Mouse (Mus musculus): Measurements from ENCODE around the gene Ccl17.
A peak's percentile ranks its signal among the peaks of the same experiment; 100 is the strongest.

Gene Ccl17

DNA sequence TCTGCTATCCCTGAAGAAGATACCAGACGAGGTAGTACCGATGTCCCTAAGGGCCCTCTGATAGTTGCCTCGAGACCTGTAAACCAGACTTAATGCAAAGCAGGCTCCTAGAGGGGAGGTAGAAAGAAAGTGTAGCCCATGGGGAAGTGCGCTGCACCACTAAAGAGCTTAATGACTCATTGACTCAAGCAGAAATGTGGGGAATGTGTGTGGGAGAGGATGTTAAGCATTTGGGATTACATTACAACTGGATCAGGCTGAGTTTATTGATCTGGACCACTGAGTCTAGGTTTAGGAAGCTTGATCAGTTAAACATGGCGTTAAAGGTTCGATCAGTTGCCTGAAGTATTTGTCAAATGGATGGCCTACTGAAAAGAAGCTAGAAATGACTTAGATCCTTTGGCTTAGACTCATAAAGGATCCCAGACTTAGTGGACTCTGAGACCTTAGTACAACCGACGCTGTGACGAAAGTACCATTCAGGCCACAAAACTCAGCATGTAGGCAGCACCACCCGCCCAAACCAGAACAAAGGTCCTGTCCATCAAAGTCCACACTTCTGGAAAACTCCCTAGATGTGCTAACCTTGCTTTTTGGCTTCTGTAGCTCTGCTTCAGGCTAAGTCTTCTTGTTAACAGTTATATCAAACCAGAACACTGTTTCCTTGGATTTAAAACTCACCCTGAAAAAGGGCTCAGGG, 20.8 kb upstream of the Ccl17 start:
- no peak for DNase-seq (ENCODE audit: low spot score in 2 of 2)

DNA sequence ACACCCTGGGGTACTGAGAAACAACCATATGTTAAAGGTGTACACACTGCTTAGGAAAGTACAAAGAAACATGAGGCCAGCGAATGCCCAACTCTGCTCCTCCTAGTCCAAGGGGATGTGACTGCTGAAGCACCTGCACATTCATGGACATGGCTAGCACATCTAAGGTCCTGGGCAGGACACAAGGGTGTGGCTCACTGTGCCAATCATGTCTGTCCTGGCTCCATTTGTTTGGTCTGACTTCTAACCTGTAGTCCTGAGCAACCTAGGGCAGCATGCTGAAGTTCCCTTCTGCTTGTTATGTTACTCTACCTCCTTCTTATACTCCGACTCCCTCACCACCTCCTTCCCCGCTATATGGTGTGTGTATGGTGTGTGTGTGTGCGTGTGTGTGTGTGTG, 15.9 kb upstream of the Ccl17 start:
- DNase-seq (ENCODE audit: low spot score in 2 of 2): no peak

DNA sequence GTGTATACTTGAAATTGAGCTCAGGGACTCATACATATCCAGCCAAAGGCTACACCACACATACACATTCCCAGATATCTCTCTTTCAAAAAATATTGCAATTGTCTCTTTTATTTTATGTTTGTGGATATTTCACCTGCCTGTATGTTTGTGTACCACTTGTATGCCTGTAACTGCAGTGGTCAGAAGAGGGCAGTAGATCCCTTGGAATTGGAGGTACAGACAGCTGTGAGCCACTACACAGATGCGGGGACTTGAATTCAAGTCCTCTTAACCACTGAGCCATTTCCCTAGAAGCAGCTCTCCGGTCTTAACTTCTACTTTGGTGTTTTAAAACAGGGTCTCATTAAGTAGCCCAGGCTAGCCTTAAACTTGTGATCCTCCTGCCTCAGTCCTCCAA, 15.5 kb upstream of the Ccl17 start:
- no peak for DNase-seq (ENCODE audit: low spot score in 2 of 2)

DNA sequence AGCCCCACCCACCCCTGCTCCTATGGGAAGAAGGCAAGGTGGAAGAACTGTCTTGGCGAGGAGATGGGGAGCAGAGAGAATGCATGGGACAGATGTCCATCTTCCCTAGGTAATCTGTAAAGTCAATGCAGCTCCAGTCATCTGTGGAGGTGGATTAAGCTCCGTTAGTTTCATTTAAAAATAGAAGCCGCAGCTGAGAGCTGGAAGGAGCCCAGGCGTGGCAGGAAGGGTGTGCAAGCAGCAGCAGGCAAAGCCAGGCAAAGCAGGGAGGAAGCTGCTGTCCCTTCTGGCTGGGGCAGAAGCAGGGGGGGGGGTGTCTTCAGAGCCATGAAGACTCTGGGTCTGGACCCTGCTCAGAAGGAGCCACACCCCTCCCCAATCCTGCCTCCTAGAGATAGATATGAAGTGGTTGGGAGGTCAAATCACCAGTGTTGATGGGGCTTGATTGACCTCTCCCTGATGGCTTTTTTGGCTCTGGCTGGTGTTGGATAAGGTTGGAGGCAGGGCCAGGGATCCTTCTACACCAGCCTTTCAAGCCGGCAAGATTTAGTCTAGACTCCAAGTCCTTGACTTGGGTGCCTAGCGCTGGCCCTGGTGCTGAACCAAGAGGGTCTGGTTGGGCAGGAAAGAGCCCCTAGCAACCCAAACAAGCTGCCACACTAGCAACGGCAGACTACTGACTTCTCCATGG, 9.8 kb upstream of the Ccl17 start:
- DNase-seq (ENCODE audit: low spot score in 2 of 2): no peak

DNA sequence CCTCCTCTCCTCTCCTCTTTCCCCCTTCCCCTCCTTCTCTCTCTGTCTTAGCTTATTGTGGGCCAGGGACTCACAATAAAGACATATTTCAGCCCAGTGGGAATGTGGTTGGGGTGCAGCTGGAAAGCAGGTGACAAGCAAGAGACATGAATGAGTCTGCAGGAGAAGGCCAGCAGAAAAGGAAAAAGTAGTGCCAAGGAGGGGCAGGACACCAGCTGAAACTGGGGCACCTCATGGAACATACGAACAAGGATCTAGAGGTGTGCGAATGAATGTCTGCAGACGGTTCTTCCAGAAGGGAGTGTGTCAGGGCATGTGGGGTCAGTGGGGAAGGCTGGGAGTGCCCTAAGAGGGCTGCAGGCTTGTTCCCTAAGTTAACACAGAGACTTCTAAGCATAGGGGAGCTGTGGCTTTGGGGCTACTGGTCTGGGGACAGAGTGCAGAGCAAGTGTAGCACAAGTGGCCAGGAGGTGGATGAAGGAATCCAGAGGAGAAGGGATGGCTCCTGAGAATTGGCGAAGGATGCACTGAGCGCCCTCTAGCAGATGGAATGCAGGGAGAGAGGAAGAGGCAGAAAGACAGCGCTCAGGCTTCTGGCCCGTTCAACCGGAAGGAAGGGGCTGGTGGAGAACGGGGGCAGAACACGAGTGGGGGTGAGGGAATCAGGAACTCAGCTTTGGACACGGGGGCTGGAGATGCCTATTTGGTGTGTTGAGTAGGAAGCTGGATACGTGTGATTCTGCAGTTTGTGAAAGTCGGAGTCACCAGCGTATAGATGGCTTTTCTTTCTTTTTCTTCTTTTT, 8.8 kb upstream of the Ccl17 start:
- DNase-seq (ENCODE audit: low spot score in 2 of 2): no peak

DNA sequence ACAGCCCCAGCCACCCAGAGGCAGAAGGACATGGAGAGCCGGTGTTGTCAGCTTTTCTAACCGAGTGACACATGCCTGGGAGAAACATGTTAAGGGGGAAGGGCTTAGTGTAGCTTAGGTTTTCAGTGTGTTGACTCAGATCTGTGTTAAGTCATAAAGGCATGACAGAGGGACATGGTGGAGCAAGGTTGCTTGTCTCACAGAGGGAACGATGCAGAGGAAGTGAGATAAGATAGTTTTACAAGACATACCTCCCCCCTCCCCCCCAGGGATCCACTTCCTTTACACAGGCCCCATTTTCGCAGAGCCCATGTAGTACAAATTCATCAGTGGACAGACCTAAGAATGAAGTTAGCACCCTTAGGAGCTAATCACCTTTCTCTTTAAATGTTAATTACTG, 7.9 kb upstream of the Ccl17 start:
- DNase-seq (ENCODE audit: low spot score in 2 of 2): no peak

DNA sequence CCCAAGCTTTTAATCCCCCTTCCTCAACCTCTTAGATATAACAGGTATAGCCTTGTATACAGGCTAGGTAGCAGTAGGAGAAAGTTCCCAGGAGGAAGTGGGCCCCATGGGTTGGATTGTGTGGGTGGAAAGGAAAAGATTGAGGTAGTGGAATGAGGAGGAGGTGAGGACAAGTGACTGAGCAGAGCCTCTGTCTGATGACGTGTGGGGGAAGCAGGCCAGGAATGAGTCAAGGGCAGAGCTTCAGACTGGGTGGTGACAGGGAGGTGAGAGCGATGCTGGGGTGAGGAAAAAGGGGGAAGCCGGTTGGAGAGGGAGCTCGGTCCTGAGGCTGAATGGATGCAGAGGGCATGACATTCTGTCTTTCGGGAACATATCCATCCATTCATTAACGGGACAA, 6.7 kb upstream of the Ccl17 start:
- DNase-seq (ENCODE audit: low spot score in 2 of 2): no peak

DNA sequence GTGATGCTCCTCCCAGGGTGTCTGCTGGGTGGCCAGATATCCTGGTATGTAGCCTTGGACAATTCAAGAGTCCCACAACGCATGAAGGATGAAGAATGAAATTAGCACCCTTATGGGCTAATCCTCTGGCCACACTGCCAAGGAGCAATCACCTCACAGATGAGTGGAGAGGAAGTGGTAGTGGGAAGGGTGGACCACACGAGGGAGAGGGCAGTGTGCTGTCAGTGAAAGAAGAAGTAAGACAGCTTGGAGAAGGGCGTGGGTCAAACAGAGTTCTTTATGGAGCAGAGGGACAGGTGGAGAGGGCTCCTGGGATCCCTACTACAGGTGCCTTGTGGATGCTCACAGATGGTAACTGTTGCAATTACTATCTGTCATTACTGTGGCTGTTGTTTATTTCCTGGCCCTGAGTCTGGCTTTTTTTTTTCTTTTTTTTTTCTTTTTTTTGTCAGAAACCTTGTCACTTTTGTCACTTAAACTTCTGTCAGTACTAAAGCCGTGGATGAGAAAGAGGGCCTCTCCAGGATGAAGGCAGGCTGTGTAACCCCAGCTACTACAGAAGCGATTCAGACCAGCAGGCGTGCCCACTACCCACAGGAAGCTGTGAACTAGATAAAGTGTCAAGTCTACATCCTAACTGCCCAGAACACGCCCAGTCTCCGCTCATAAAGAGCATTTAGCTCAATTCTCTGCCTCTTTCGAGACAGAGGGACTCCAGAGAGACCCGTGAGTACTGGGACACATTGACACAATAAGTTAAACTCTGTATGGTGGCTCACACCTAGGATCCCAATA, 5.5 kb upstream of the Ccl17 start:
- no peak for DNase-seq (ENCODE audit: low spot score in 2 of 2)

DNA sequence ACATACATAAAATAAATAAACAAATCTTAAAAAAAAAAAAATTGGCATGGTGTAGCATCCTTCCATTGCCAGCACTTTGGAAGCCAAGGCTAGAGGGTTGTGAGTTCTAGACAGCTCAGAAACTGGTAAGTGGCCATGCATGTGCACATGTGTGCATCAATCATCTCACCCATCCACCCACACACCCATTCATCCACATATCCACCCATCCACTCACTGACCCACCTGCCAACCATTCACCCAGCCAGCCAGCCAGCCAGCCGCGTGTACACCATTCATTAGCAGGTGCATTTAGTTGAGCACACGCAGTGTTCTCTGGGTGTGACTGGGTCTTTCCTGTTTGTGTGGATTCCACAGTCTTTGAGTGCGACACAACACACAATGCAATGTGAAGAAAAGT, 4.4 kb upstream of the Ccl17 start:
- no peak for DNase-seq (ENCODE audit: low spot score in 2 of 2)

DNA sequence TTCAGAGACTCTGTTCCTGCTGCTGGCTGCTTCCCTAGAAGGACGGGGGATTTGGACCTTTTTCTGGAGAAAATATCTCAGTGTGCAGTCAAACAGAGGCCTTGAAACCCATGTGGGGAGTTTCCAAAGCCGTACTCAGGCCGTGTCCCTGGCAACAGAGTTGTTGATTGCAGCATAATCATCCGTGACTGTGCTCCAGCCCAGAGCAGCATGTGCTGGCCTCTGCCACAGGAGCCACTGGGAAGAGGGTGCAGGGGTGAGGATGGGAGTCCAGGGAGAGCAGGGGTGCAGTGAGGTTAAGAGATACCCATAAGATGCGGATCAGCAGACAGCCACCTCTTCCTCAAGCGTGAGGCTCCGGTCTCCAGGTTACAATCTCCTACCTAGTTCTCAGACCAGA, 2.7 kb upstream of the Ccl17 start:
- DNase-seq (ENCODE audit: low spot score in 2 of 2): no peak

DNA sequence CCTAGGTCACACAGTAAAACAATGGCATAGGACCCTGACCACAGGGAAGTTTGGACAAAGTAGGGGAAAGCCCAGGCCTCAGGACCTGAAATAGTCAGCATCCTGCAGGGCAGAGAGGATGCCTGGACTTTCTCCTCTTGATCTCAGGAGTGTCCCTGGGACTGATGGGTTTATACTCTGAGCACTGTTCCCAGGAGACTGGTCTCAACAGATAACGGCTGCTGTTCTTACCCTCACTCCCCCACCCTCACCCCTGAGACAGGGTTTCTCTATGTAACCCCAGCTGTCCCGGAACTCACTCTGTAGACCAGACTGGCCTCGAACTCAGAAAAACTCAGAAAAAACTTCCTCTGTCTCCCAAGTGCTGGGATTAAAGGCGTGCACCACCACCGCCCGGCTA, 1.9 kb upstream of the Ccl17 start:
- no peak for DNase-seq (ENCODE audit: low spot score in 2 of 2)

DNA sequence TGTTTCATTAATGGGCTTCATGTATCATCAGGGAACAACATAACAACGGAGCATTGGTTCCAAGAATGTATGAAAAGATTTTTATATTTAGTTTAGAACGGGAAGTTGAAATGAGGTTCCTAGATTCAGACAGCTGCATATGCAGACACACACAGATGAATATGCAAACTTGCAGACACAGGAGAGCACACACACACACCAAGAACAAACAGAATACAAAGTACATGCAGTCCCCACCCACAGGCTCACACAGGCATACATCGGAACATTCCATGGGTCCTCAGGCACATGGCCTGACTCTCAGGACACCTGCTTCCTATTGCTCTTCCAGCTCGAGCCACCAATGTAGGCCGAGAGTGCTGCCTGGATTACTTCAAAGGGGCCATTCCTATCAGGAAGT, 602 bp downstream of the Ccl17 start:
- no peak for DNase-seq (ENCODE audit: low spot score in 2 of 2)

DNA sequence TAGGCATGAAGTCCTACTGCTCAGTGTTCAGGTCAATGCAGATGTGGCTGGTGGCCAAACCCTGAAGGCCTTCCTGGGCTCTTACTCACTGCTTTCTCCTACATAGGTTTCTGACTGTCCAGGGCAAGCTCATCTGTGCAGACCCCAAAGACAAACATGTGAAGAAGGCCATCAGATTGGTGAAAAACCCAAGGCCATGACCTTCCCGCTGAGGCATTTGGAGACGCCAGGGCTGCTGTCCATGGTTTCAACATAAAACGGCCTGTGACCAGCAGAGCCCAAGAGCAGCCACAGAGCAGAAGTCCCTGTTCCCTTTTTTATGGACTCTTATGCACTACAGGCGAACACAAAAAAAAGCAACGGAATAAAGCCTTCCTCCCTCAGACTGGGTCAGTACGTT, 1.4 kb downstream of the Ccl17 start:
- no peak for DNase-seq (ENCODE audit: low spot score in 2 of 2)

DNA sequence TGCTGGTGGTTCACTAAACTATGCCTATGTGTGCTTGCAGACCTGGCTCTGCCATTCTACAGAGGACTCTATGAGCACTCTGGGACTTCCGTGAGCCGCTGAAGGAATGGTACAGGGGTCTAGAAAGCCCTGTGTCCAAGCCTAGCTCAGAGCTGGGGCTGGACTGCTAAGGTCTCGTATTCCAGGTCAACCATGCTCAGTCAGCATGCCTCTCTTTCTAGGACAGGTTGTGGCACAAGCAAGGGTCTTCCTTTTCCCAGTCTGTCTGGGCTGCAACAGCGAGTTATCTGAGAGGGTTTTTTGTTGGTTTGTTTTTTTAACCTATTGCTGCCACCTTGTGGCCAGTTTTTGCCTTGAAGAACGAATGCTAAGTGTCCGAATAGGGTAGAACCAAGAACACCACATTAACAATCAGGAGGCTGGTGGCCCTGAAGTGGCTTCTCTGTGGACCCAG, 2.4 kb downstream of the Ccl17 start:
- peak; percentile 39 to 75 for DNase-seq (ENCODE audit: low spot score in 2 of 2)

DNA sequence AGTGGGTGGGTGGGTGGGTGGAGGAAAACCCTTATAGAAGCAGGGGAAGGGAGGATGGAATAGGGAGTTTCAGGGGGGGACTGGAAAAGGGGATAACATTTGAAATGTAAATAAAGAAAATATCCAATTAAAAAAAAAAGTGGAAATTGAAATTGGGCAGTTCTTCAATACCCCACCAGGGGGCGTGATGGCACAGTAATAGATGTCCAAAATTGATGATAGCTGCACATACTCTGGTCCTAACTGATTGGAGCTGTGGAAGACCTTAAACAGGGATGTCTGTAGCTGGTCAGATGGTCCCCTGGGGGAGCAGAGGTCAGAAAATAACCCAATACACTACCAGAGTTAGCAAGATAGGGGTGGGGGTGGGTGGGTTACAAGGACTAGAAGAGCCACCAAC, 4.3 kb downstream of the Ccl17 start:
- DNase-seq (ENCODE audit: low spot score in 2 of 2): peak in 1 of 2 experiments; percentile 30

DNA sequence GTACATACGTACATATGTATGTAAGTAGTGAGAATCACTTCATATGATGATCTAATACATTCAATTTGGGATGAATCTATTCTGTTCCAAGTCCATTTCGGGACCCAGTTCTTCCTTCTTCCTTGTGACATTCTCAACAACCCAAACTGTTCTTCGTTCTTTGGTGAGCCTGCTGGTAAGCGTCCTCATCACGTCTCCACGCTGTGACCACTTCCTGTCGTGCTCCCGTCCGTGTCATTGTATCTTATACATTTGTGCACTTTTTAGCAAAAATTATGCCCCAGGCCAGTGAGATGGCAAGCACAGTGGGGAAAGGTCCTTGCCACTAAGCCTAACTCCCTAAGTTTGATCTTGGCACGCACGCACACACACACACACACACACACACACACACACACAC, 7.7 kb downstream of the Ccl17 start:
- DNase-seq (ENCODE audit: low spot score in 2 of 2): no peak

DNA sequence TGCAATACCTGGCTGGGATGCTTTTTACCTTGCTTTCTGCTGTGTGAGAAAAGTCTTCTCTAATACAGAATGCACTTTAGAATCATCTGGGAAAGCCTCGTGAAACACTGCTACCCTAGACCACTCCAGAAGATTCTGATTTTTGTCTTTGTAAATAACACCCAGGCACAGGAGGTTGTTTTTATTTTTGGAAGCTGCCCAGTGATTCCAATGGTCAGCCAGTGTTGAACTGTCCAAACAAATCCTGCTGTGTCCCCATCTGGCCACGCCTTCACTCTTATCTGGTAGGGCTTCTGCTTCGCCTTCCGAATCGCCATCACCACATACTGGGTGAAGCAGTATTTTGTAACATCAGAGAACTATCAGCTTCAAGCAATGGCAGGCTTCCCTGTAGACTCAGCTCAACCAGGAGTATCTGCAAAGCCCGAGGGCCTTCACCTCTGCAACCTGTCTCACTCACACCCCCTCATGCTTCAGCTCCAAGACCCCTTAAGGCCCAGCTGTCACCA, 9.5 kb downstream of the Ccl17 start:
- no peak for DNase-seq (ENCODE audit: low spot score in 2 of 2)

DNA sequence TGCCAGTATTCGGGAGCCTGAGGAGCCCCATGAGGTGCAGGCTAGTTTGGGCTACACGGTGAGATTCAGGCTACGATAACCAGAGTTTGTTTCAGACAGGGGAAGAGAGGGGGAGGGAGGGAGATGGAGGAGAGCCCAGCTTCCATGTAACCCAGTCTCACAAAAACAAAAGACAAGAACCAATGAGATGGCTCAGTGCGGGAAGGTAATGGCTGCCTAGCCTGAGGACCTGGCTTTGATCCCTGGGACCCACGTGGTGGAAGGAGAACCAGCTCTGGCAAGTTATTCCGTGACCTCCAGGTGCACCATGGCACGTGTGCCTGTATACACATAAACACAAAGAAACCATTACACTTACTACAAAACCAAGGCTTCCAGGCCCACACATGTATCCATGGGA, 10.3 kb downstream of the Ccl17 start:
- DNase-seq (ENCODE audit: low spot score in 2 of 2): no peak

DNA sequence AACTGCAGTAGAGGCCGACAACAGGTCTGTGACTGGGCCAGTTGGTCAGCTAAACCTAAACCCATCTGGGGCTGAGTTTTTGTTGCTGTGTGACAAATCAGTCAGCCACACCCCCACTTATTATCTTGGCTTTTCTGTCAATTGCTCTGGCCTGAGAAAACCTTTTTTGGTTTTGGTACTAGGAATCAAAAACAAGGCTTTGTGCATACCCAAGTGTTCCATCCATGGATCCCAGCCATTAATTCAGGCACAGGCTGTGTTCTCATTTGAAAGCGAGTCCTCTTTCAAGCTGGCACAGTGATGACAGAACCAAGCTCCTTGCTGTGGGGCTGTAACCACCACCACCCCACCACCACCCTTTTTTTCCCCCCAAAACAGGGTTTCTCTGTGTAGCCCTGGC, 11.1 kb downstream of the Ccl17 start:
- DNase-seq (ENCODE audit: low spot score in 2 of 2): no peak

DNA sequence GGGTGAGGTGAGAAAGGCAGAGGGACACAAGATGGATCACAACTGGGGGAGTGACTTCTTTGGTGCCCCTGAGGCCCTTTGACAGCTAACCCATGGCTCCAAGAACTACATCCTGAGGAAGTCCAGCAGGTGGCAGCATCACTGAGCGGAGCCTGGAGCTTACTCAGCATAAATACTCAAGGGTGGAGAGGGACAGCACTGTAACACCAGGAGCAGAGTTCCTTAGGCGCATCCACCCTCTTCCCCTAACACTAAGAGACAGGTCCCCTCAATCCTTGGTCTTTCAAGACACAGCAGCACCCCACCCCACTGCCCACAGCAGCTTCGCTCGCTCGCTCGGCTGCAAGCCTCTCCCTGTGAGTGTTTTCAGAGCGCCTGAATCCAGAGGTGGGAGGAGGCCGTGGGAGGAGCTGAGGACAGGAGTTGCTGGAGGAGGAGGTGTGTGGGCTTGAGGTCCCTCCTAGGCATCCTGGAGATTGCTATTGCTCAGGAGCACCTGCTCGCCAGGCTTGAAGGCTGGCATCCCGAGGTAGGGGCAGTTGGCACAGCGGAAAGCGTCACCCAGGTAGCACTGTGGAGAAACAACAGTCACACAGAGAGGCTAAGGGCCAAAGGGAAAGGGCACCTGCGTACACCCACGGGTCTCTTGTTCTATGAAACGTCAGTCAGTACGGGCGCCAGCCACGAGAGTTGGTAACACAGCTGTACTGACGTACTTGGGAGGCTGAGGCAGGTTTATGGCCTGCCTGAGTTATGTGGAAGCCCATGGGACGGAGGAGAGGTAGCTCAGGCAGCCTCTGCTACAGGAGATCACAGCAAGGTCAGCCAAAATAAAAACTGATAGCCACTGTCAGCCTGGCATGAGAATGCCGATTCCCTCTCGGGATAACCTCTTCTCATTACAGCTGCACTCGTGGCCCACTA, 12.6 kb downstream of the Ccl17 start:
- peak; percentile 13 to 56 for DNase-seq (ENCODE audit: low spot score in 2 of 2)

DNA sequence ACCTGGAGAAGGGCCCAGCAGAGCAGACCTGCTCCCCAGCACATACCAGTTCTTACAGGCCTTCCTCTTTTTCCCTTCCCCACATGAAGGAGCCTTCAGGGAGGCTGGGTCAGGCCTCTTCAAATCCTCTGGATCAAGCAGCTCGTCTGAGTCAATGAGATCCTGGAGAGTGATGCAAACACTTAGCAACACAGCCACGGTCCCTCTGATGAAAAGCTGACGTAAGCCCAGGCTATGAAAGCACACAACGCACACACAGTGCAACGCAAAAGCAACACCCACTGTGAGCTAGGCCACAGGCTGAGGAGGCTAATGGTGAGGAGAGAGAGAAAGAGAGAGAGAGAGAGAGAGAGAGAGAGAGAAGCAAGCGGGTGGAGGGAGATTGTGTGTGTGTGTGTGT, 14.9 kb downstream of the Ccl17 start:
- no peak for DNase-seq (ENCODE audit: low spot score in 2 of 2)
